Mouse (Mus musculus): Measurements from ENCODE around the gene Rtca.
A peak's percentile ranks its signal among the peaks of the same experiment; 100 is the strongest.

Rtca gene

GRCm38 (mm10) chr3:116507772-116508351, at the start of gene Rtca:
Gene Rtca, minus strand, starts transcription at chr3:116508208.
- peak; percentile 92 for DNase-seq (ENCODE audit: low spot score)

GRCm38 (mm10) chr3:116551362-116551761, 43.4 kb upstream of the Rtca start:
- no peak for DNase-seq (ENCODE audit: low spot score)

- no peak for DNase-seq (ENCODE audit: low spot score)
Measured at GRCm38 (mm10) chr3:116547430-116547829, 39.4 kb upstream of the Rtca start.

GRCm38 (mm10) chr3:116542532-116542931, 34.5 kb upstream of the Rtca start:
- no peak for DNase-seq (ENCODE audit: low spot score)

- DNase-seq (ENCODE audit: low spot score), result no peak
Measured at GRCm38 (mm10) chr3:116542070-116542469, 34.1 kb upstream of the Rtca start.

- no peak for DNase-seq (ENCODE audit: low spot score)
Measured at GRCm38 (mm10) chr3:116537200-116537573, 29.2 kb upstream of the Rtca start.

- peak; percentile 31 for DNase-seq (ENCODE audit: low spot score)
Measured at GRCm38 (mm10) chr3:116536428-116537199, 28.6 kb upstream of the Rtca start.

GRCm38 (mm10) chr3:116530826-116531225, 22.8 kb upstream of the Rtca start:
- DNase-seq (ENCODE audit: low spot score), result no peak

- DNase-seq (ENCODE audit: low spot score), result no peak
Measured at GRCm38 (mm10) chr3:116529741-116530140, 21.7 kb upstream of the Rtca start.

- no peak for DNase-seq (ENCODE audit: low spot score)
Measured at GRCm38 (mm10) chr3:116520141-116520761, 12.2 kb upstream of the Rtca start.

GRCm38 (mm10) chr3:116512904-116513716, 5.1 kb upstream of the Rtca start, which contains the start of gene Dbt:
Gene Dbt, plus strand, starts transcription at chr3:116513070.
- DNase-seq (ENCODE audit: low spot score), result peak; percentile 50

GRCm38 (mm10) chr3:116512151-116512903, 4.3 kb upstream of the Rtca start:
- no peak for DNase-seq (ENCODE audit: low spot score)

GRCm38 (mm10) chr3:116495671-116496070, 12.3 kb downstream of the Rtca start:
- DNase-seq (ENCODE audit: low spot score), result no peak

GRCm38 (mm10) chr3:116493658-116494057, 14.3 kb downstream of the Rtca start:
- no peak for DNase-seq (ENCODE audit: low spot score)

GRCm38 (mm10) chr3:116491923-116492454, 16.0 kb downstream of the Rtca start:
- DNase-seq (ENCODE audit: low spot score), result no peak

GRCm38 (mm10) chr3:116490920-116491319, 17.1 kb downstream of the Rtca start:
- DNase-seq (ENCODE audit: low spot score), result no peak

- DNase-seq (ENCODE audit: low spot score), result no peak
Measured at GRCm38 (mm10) chr3:116483271-116483670, 24.7 kb downstream of the Rtca start.

GRCm38 (mm10) chr3:116482724-116483123, 25.3 kb downstream of the Rtca start:
- DNase-seq (ENCODE audit: low spot score), result no peak

GRCm38 (mm10) chr3:116480937-116481336, 27.1 kb downstream of the Rtca start:
- no peak for DNase-seq (ENCODE audit: low spot score)

- DNase-seq (ENCODE audit: low spot score), result no peak
Measured at GRCm38 (mm10) chr3:116480119-116480518, 27.9 kb downstream of the Rtca start.

- DNase-seq (ENCODE audit: low spot score), result no peak
Measured at GRCm38 (mm10) chr3:116477351-116477750, 30.7 kb downstream of the Rtca start.

Measured in spleen, adult 12 weeks (tissue).